Mouse (Mus musculus) duodenum, adult 2 months (tissue): Measurements from ENCODE around the gene Lman2l. TPM values are rescaled to one million over a fixed set of nuclear protein-coding genes. Genes with fewer than 3 reads are reported as not detected.

Experiments used
- polyA plus RNA-seq: library from polyadenylated mRNA; depleted of rRNA; stranded (reverse); fragments of >200 nt; gene quantifications from 2 replicates; pipeline ENCODE4 v1.2.3, GENCODE M21; 2012; ENCODE audit warnings: low replicate concordance; rRNA removed

Gene Lman2l
- polyA plus RNA-seq: 2.9 and 3.1 TPM in 2 replicates

DNA sequence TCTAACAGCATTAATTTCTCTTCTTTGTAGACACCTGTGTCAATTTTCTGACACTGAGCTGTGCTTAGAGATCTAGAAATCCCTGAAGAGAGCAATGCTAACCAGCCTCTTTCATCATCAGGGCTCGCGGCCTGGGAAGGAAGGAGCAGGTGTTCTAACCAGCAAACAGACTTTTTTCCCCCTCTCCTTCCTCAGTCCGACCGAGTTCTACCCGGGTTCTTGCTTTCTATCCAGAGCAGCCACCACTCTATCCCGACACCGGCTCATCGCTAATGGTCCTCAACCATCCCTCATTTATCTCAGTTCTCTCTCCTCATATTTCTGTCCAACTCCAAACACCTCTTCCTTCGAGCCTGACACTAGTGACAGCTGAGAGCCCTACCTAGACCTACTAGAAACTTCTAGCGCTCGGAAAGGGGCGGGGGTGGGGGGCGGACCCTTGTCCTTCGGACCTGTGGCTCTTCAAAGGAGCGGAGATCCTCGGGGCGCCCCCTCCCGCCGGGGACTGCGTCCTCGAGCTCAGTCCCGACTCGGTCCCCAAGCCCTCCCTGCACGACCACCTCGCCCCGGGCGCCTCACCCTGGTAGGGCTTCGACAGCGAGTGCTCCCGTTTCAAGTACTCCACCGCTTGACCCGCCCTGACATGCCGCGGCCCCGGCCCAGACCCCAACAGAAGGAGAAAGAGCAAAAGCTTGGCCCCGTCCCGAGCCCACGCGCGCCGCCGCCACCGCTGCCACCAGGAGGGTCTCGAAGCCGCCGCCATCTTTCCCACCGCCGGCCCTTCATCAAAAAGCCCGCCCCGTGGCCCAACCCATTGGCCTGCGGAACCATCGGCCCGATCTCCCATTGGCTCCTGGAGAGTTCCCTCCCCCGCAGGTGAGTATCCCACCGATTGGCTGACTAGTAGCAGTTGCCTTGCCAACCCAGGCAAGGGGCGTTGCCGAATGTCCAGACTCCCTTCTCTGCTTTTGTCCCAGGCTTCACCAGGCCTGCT is at the start of gene Lman2l:
TSS of gene Lman2l (minus strand) at position 801 of the 994 bp plus-strand sequence.

DNA sequence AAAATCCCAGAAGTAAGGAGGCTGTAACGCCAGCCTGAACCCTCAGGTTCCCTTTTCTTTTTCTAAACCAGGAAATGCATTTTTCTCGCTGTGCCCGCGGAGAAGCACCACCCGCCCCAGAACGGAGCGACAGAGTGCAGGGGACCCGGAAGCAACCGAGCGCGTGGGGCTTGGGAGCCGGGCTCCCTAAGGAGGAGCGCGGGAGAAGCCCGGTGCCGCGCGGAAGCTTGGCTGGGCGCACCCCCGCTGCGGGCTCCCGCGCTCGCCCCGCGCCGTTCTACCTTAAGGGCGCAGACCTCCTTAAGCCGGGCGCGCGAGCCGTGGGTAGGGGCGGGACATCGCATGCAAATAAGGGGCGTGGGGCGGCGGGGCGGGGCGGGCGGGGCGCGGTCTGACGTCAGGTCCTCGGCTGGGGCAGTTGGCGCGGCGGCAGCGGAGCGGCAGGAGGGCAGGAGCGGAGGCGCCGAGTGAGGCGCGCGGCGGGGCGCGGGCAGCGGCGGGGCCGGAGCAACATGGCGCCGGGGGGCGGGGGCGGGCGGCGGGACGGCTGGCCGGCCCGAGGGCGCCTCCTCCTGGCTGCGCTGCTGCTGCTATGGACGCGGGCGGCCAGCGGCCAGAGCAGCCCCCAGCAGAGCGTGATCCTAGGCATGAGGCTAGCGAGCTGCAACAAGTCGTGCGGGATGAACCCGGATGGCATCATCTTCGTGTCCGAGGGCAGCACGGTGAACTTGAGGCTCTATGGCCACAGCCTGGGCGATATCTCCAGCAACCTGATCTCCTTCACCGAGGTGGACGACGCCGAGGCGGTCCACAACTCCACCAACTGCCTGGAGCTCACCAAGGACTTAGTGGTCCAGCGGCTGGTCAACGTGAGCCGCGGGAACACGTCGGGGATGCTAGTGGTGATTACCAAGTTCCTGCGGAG is 26.4 kb upstream of the Lman2l start, which contains the start of gene Cnnm4:
TSS of gene Cnnm4 (plus strand) at position 440 of the 925 bp plus-strand sequence.

DNA sequence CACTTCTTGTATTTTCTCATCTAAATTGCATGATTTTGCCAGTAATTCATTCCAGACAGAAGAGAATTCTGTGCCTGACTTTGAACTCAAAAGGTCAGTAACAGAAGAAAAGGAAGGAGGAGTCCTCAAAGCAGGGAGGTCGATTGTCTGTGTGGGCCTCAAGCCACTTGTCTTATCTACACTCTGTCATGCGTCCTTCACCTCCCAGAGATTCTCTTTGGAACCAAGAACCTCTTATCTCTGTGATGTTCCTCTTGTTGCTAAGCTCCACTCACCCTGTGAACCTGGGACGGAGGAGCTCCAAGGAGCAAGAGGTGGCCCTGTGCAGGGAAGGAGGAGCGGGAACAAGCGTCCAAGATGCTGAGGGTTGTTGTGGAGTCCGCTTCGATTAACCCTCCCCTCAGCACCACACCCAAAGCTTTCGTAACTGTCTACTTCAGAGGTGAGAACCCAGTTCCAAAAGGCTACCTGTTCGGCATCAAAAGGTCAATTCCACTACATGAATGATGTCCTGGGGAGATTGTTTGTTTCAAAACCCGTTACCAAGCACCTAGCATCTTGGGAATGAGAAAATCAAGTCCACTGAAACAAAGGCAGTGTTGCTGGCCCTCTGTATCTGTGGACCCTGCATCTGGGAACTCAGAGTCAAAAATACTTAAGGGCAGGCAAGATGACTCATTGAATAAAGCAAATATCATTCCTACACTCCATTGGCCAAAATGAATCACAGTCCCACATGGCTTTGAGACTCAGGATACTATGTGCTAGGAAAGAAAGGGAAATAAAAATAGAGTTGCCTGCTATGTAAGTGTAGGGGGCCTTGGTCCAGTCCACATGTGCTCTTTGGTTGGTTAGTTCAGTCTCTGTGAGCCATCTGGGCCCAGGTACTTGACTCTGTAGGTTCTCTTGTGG is 72.9 kb downstream of the Lman2l start, which contains the start of gene Fer1l5:
TSS of gene Fer1l5 (plus strand) at position 358 of the 912 bp plus-strand sequence.

Other genes with a start within 250 kb of the Lman2l start
- 8.6 and 10.0 TPM in 2 replicates for gene Uggt1, start 200.6 kb downstream of the Lman2l start, polyA plus RNA-seq
- gene Neurl3, start 170.6 kb downstream of the Lman2l start, polyA plus RNA-seq: 108 and 179 TPM in 2 replicates
- 5.6 and 7.7 TPM in 2 replicates for gene Arid5a, start 137.5 kb downstream of the Lman2l start, polyA plus RNA-seq
- 23.7 and 29.8 TPM in 2 replicates for gene Kansl3, start 76.1 kb downstream of the Lman2l start, polyA plus RNA-seq
- not detected in 2 replicates for gene Fer1l5, start 73.0 kb downstream of the Lman2l start, polyA plus RNA-seq
- 40.9 and 84.2 TPM in 2 replicates for gene Cnnm4, start 26.3 kb upstream of the Lman2l start, polyA plus RNA-seq
- 13.4 and 14.5 TPM in 2 replicates for gene Cnnm3, start 66.6 kb upstream of the Lman2l start, polyA plus RNA-seq
- gene Ankrd23, start 91.6 kb upstream of the Lman2l start, polyA plus RNA-seq: 5.7 and 7.3 TPM in 2 replicates
- gene Gm42417, start 94.2 kb upstream of the Lman2l start, polyA plus RNA-seq: not detected in 2 replicates
- 6.2 and 9.5 TPM in 2 replicates for gene Ankrd39, start 102.2 kb upstream of the Lman2l start, polyA plus RNA-seq
- gene Sema4c, start 113.1 kb upstream of the Lman2l start, polyA plus RNA-seq: 4.7 and 6.1 TPM in 2 replicates
- gene Fam178b, start 237.9 kb upstream of the Lman2l start, polyA plus RNA-seq: 0.72 and 1.3 TPM in 2 replicates
- 982 and 1,089 TPM in 2 replicates for gene Cox5b, start 246.2 kb upstream of the Lman2l start, polyA plus RNA-seq